Mouse (Mus musculus): Measurements from ENCODE around the gene Ak1. TPM values are rescaled to one million over a fixed set of nuclear protein-coding genes. Genes with fewer than 3 reads are reported as not detected.

Ak1 gene
- total and polyA plus RNA-seq, 2 experiments from 2014 or later = 572 to 721 TPM

DNA sequence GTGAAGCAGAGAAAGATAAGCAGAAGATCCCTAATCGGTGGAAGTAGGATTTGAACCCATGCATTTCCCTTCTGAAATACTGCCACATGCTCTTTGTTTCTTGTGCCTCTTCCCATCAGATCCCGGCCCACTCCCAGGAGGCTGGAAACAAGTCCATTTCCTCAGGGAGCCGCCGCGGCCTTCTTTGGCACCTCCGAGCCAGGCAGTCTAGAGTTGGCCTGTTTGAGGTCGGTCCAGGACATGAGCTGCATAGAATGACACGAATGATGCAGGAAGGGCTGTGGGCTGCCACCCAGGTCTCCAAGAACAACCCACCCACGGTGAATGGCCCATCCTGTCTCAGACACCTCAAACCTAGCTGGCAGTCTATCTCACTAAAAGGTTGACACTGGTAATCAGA, 45.0 kb upstream of the Ak1 start:
- ATAC-seq (ENCODE audit: insufficient read depth, low read depth) = no peak
- H3K27me3 ChIP-seq (ENCODE audit: control insufficient read depth, insufficient read depth, low read length) = peaks cover 19% of the 10 kb centered on the region
- H3K4me3 ChIP-seq (ENCODE audit: low read depth, low read length) = no peak overlapping the region
- TF ChIP-seq CTCF (IDR thresholded peaks at IDR 0.05; ENCODE audit: low read depth) (no peak), EP300 (IDR thresholded peaks at IDR 0.05; ENCODE audit: low read depth) (no peak)
- no peak overlapping the region for H3K9ac ChIP-seq (replicated peaks; ENCODE audit: low read depth, low read length)
- no peaks in the 10 kb centered on the region for H3K9me3 ChIP-seq (replicated peaks; ENCODE audit: control insufficient read depth, low read length)
- H3K27ac ChIP-seq (ENCODE audit: low read depth) = no peak overlapping the region
- peaks cover 15% of the 10 kb centered on the region; the same call in 1 of the 2 replicates for H3K36me3 ChIP-seq (replicated peaks; ENCODE audit: control insufficient read depth, insufficient read depth, low read length)
- no peak overlapping the region for H3K4me2 ChIP-seq (ENCODE audit: low read depth, low read length)
- H3K4me1 ChIP-seq (ENCODE audit: control insufficient read depth, insufficient read depth) = peaks cover 7% of the 10 kb centered on the region; the same call in 1 of the 2 replicates
- DNase-seq (ENCODE audit: low spot score) = no peak
- WGBS = 83% methylated on average over 9 of the region's 9 CpGs

DNA sequence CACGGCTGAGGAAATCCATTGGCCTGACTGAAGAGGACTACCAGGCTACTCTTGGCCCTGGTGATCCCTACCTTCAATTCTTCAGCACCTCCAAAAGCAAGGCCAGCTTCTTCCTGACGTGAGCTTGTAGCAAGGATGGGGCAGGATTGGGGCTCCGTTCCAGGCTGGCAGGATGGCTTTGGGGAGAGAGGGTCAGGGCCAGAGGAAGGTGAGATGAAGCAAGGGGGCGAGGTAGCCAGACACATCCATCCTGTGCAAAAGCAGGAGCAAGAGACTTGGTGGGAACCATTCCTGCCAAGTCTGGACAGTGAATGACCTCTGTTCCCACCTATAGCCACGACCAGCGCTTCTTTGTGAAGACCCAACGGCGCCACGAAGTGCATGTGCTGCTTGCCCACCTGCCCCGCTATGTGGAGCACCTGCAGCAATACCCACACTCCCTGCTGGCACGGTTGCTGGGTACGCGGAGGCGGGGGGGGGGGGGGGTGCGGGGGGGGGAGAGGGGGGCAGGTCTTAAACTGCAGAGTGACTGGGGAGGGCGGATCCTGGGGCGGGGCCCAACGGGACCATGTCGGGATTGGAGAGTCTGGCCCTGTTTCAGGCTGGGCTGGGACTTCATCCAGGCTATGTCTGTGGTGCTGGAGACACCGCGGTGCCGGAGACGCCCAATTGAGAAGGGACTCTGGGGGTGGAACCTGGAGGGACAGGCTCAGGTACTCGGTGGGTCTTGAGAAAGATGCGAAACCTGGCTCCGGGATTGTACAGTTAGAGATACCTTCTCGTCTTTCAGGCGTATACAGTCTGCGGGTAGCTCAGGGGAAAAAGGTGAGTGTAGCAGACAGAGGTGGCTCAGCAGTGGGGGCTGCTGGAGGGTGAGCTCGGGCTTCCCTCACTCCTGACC, 43.2 kb upstream of the Ak1 start:
- H3K4me2 ChIP-seq (ENCODE audit: low read depth, low read length) = no peak overlapping the region
- ATAC-seq (ENCODE audit: insufficient read depth, low read depth) (no peak), DNase-seq (ENCODE audit: low spot score) (no peak)
- 0 out of 2 replicates have a peak, but pooled peaks cover 5% of the 10 kb centered on the region for H3K4me1 ChIP-seq (ENCODE audit: control insufficient read depth, insufficient read depth)
- no peak overlapping the region for H3K9ac ChIP-seq (replicated peaks; ENCODE audit: low read depth, low read length)
- H3K27me3 ChIP-seq (ENCODE audit: control insufficient read depth, insufficient read depth, low read length) = peaks cover 19% of the 10 kb centered on the region
- TF ChIP-seq CTCF (IDR thresholded peaks at IDR 0.05; ENCODE audit: low read depth) = no peak
- H3K9me3 ChIP-seq (replicated peaks; ENCODE audit: control insufficient read depth, low read length) = no peaks in the 10 kb centered on the region
- no peak overlapping the region for H3K27ac ChIP-seq (ENCODE audit: low read depth)
- 40% methylated on average over 23 of the region's 30 CpGs for WGBS
- H3K4me3 ChIP-seq (ENCODE audit: low read depth, low read length) = no peak overlapping the region
- H3K36me3 ChIP-seq (replicated peaks; ENCODE audit: control insufficient read depth, insufficient read depth, low read length) = peaks cover 3% of the 10 kb centered on the region; the same call in 1 of the 2 replicates

DNA sequence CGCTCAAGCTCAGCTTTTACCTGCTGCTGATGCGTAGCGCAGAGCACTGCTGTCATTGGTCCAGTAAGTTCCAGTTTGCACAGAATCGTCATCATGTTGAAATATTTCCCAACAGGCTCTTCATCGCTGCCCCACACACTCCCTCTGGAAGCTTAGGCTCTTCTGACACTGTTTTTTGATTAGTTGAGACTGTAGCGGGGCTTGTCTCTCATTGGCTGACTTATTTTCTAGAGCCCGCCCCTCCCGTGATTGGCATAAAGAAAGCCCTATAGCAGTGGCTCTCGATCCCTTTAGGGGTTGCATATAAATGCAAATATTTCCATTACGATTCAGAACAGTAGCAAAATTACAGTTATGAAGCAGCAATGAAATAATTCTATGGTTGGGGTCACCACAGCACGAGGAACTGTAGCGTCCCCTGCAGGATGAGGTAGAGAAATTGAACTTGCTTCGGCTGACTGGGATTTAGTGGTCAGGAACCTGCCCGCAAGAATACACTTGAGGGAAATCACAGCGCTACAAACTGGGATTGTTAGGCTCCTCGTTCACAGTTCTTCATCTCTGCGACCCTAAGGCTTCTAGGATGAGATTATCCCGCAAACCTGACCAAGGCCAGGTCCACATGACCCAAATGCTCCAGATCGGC, 40.0 kb upstream of the Ak1 start:
- no peak for ATAC-seq (ENCODE audit: insufficient read depth, low read depth)
- Histone ChIP-seq H3K9me3 (replicated peaks; ENCODE audit: control insufficient read depth, low read length) (no peaks in the 10 kb centered on the region), H3K4me2 (ENCODE audit: low read depth, low read length) (peak overlapping the region; percentile 24; the same call in 1 of the 2 replicates), H3K9ac (replicated peaks; ENCODE audit: low read depth, low read length) (no peak overlapping the region), H3K27me3 (ENCODE audit: control insufficient read depth, insufficient read depth, low read length) (peaks cover 11% of the 10 kb centered on the region; the same call in 1 of the 2 replicates), H3K4me3 (ENCODE audit: low read depth, low read length) (no peak overlapping the region), H3K27ac (ENCODE audit: low read depth) (no peak overlapping the region), H3K4me1 (ENCODE audit: control insufficient read depth, insufficient read depth) (peaks cover 2% of the 10 kb centered on the region; the same call in 1 of the 2 replicates), H3K36me3 (replicated peaks; ENCODE audit: control insufficient read depth, insufficient read depth, low read length) (no peaks in the 10 kb centered on the region)
- 44% methylated on average over 19 of the region's 19 CpGs for WGBS
- TF ChIP-seq EP300 (IDR thresholded peaks at IDR 0.05; ENCODE audit: low read depth) (no peak), CTCF (IDR thresholded peaks at IDR 0.05; ENCODE audit: low read depth) (no peak; the same call in 1 of the 2 replicates)
- DNase-seq (ENCODE audit: low spot score) = no peak

DNA sequence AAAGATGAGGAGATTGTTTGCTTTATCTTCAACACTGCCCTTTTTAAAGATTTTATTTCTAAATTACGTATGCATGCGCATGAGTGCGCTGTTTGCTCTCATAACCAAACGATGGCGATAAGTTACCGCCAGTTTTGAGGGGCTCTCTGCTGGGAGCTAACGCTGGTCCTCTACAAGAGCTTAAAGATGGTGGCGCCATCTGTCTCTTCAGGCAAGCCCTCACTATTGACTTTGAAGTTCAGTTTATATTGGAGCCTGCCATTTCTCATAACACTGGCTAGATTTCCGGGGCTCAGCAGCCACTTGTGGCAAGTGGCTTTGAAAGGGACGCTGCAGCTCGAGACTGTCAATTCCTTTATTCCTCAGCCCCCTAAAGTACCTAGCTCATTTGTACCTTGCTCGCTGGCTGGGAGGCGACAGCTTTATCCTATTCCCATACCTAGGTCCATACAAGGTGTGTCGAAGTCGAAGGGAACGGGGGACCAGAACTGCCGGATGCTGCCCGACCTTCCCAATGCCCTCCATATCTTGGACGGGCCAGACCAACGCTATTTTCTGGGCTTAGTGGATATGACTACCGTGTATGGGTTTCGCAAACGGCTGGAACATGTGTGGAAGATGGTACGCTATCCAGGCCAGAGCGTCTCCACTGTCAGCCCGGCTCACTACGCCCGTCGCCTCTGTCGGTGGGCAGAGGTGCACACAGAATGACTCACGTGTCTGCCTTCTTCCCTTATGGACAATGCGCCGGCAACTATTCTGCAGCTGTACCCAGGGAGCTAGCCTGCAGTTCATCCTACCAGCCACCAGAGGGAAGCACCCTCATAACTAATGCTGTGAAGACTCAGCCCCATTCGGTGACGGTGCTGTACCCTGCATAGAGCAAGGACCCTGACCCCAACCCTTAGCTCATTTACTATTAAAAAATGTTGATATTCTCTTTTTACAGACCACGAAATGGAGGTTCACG, 38.4 kb upstream of the Ak1 start:
- ATAC-seq (ENCODE audit: insufficient read depth, low read depth) (peak; percentile 67), DNase-seq (ENCODE audit: low spot score) (peak; percentile 92)
- Histone ChIP-seq H3K4me3 (ENCODE audit: low read depth, low read length) (peak overlapping the region; percentile 5; the same call in 1 of the 2 replicates), H3K9me3 (replicated peaks; ENCODE audit: control insufficient read depth, low read length) (no peaks in the 10 kb centered on the region), H3K27me3 (ENCODE audit: control insufficient read depth, insufficient read depth, low read length) (peaks cover 11% of the 10 kb centered on the region; the same call in 1 of the 2 replicates), H3K27ac (ENCODE audit: low read depth) (no peak overlapping the region), H3K9ac (replicated peaks; ENCODE audit: low read depth, low read length) (no peak overlapping the region), H3K36me3 (replicated peaks; ENCODE audit: control insufficient read depth, insufficient read depth, low read length) (no peaks in the 10 kb centered on the region), H3K4me1 (ENCODE audit: control insufficient read depth, insufficient read depth) (peaks cover 6% of the 10 kb centered on the region), H3K4me2 (ENCODE audit: low read depth, low read length) (peak overlapping the region; percentile 45)
- TF ChIP-seq CTCF (IDR thresholded peaks at IDR 0.05; ENCODE audit: low read depth) (peak; percentile 96), EP300 (IDR thresholded peaks at IDR 0.05; ENCODE audit: low read depth) (no peak)
- WGBS = 13% methylated on average over 37 of the region's 37 CpGs

Data from heart, postnatal 0 days (tissue).